Mouse (Mus musculus): ENCODE measurements around the gene Hoga1. TPM values are rescaled to one million over a fixed set of nuclear protein-coding genes. Genes with fewer than 3 reads are reported as not detected.

Hoga1 gene
- polyA plus RNA-seq, 1 experiment from 2014 or later = 1.6 TPM

- Histone ChIP-seq H3K4me1 (replicated peaks) (peaks cover 9% of the 10 kb centered on the region; the same call in 1 of the 2 replicates), H3K9ac (no peak overlapping the region), H3K4me2 (replicated peaks) (no peak overlapping the region), H3K27me3 (replicated peaks) (no peaks in the 10 kb centered on the region; the same call in 1 of the 2 replicates), H3K27ac (no peak overlapping the region), H3K36me3 (0 out of 2 replicates have a peak, but pooled peaks cover 5% of the 10 kb centered on the region), H3K4me3 (replicated peaks) (no peak overlapping the region), H3K9me3 (no peaks in the 10 kb centered on the region)
- whole genome bisulfite sequencing = 85% methylated on average over 14 of the region's 14 CpGs
- no peak for ATAC-seq
Observed at GRCm38 (mm10) chr19:42033611-42034010, 11.8 kb upstream of the Hoga1 start.

- H3K4me2 ChIP-seq (replicated peaks) = no peak overlapping the region
- no peaks in the 10 kb centered on the region for H3K9me3 ChIP-seq
- 73% methylated on average over 9 of the region's 9 CpGs for WGBS
- H3K4me1 ChIP-seq (replicated peaks) = peaks cover 9% of the 10 kb centered on the region; the same call in 1 of the 2 replicates
- H3K27me3 ChIP-seq (replicated peaks) = no peaks in the 10 kb centered on the region; the same call in 1 of the 2 replicates
- H3K36me3 ChIP-seq = 0 out of 2 replicates have a peak, but pooled peaks cover 5% of the 10 kb centered on the region
- no peak overlapping the region for H3K4me3 ChIP-seq (replicated peaks)
- no peak overlapping the region for H3K27ac ChIP-seq
- ATAC-seq = peak; percentile 39; the same call in 1 of the 2 replicates
- no peak overlapping the region; the same call in 1 of the 2 replicates for H3K9ac ChIP-seq
Observed at GRCm38 (mm10) chr19:42034146-42034775, 11.1 kb upstream of the Hoga1 start.

DNA sequence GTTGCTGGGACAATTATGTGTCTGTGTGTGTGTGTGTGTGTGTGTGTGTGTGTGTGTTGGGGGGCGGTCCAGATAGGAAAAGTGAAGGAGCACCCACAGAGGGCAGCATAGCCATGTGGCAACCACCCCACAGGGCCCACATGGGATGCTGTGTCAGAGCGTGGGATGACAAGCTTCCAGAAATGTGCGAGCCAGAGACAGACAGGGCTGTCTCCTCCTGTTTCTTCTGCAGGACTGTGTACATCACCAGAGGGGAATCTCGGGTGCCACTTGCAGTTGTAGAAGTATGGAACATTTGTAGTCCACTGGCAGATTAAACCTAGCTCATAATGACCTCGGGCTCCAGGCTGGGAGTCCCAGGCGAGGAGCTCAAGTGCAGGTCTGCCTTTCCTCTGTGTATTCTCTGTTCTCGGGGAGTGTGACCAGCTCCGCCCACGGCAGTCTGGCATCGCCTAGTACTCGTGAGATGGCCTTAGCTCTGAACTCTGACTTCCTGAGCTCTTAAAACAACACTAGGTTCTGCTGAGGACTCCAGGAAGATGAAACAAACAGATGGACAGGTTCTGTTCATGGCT is 10.4 kb upstream of the Hoga1 start:
- no peaks in the 10 kb centered on the region for H3K9me3 ChIP-seq
- 0 out of 2 replicates have a peak, but pooled peaks cover 5% of the 10 kb centered on the region for H3K36me3 ChIP-seq
- H3K4me3 ChIP-seq (replicated peaks) = no peak overlapping the region
- H3K27me3 ChIP-seq (replicated peaks) = no peaks in the 10 kb centered on the region; the same call in 1 of the 2 replicates
- H3K9ac ChIP-seq = no peak overlapping the region
- WGBS = 48% methylated on average over 11 of the region's 11 CpGs
- no peak overlapping the region for H3K27ac ChIP-seq
- H3K4me1 ChIP-seq (replicated peaks) = peaks cover 9% of the 10 kb centered on the region; the same call in 1 of the 2 replicates
- H3K4me2 ChIP-seq (replicated peaks) = no peak overlapping the region
- peak; percentile 31 for ATAC-seq

GRCm38 (mm10) chr19:42035456-42036248 is 9.8 kb upstream of the Hoga1 start, which contains the start of gene Ankrd2:
Gene Ankrd2 (plus strand): TSS chr19:42036000.
- H3K4me3 ChIP-seq (replicated peaks) = no peak within 1 kb of the TSS
- H3K9me3 ChIP-seq = no peaks in the 10 kb centered on the region
- ATAC-seq = peak; percentile 90
- H3K36me3 ChIP-seq = 0 out of 2 replicates have a peak, but pooled peaks cover 5% of the 10 kb centered on the region
- peaks cover 9% of the 10 kb centered on the region; the same call in 1 of the 2 replicates for H3K4me1 ChIP-seq (replicated peaks)
- H3K9ac ChIP-seq = no peak within 1 kb of the TSS
- H3K4me2 ChIP-seq (replicated peaks) = no peak within 1 kb of the TSS
- H3K27ac ChIP-seq = no peak within 1 kb of the TSS
- no peaks in the 10 kb centered on the region; the same call in 1 of the 2 replicates for H3K27me3 ChIP-seq (replicated peaks)
- 65% methylated on average over 19 of the region's 19 CpGs for WGBS

DNA sequence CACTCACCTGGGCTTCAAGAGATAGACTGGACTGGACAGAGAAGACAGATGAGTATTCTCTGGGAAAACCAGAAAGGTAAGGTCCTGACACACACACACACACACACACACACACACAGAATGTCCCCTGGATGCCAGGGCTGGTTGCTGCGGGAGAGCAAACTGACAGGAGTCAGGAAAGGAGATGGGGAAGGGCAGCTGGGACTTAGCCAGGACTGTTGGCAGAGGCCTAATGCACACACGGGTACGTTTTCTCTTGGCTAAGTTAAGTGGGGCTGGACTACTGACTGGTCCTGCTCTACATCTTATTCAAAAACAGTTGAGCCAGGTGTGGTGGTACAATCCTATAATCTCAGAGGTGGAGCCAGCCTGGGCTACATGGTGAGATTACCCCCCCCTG is 9.1 kb upstream of the Hoga1 start:
- Histone ChIP-seq H3K27me3 (replicated peaks) (no peaks in the 10 kb centered on the region; the same call in 1 of the 2 replicates), H3K9ac (no peak overlapping the region), H3K36me3 (0 out of 2 replicates have a peak, but pooled peaks cover 5% of the 10 kb centered on the region), H3K4me2 (replicated peaks) (no peak overlapping the region), H3K4me3 (replicated peaks) (no peak overlapping the region), H3K27ac (no peak overlapping the region), H3K4me1 (replicated peaks) (peaks cover 9% of the 10 kb centered on the region; the same call in 1 of the 2 replicates), H3K9me3 (no peaks in the 10 kb centered on the region)
- ATAC-seq = no peak
- WGBS = 90% methylated on average over 3 of the region's 3 CpGs

DNA sequence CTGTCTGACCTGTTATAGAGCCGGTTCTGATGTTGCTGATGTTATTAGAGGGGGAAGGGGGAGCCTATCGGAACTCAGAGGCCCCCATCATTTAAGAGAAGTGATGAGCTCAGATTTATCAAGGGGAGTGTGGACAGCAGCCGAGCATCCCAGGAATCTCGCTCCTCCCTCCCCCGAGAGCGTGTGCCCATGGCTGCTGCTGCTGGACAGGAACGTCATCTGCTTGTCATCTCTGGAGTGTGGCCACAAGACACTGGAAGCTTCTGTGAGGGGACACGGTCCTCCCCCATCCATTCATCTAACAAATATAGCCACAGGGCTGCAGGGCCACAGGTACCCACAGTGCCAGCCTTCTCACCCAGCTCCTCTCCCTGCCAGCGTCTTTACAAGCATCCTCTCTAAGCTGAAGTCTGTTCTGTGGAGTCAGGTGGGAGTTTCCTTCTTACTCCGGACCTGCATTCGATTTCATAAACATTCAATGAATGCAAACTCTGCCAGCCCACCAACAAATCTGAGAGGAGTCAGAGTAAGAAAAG is 8.2 kb upstream of the Hoga1 start:
- ATAC-seq = no peak
- no peaks in the 10 kb centered on the region; the same call in 1 of the 2 replicates for H3K27me3 ChIP-seq (replicated peaks)
- WGBS = 55% methylated on average over 11 of the region's 11 CpGs
- H3K9ac ChIP-seq = no peak overlapping the region
- peaks cover 9% of the 10 kb centered on the region; the same call in 1 of the 2 replicates for H3K4me1 ChIP-seq (replicated peaks)
- 0 out of 2 replicates have a peak, but pooled peaks cover 5% of the 10 kb centered on the region for H3K36me3 ChIP-seq
- H3K27ac ChIP-seq = no peak overlapping the region
- H3K9me3 ChIP-seq = no peaks in the 10 kb centered on the region
- no peak overlapping the region for H3K4me3 ChIP-seq (replicated peaks)
- H3K4me2 ChIP-seq (replicated peaks) = no peak overlapping the region

- H3K9me3 ChIP-seq = no peaks in the 10 kb centered on the region
- H3K27ac ChIP-seq = no peak overlapping the region
- 0 out of 2 replicates have a peak, but pooled peaks cover 5% of the 10 kb centered on the region for H3K36me3 ChIP-seq
- H3K4me3 ChIP-seq (replicated peaks) = no peak overlapping the region
- H3K4me2 ChIP-seq (replicated peaks) = no peak overlapping the region
- ATAC-seq = no peak
- peaks cover 9% of the 10 kb centered on the region; the same call in 1 of the 2 replicates for H3K4me1 ChIP-seq (replicated peaks)
- WGBS = 91% methylated on average over 12 of the region's 12 CpGs
- H3K9ac ChIP-seq = no peak overlapping the region
- no peaks in the 10 kb centered on the region; the same call in 1 of the 2 replicates for H3K27me3 ChIP-seq (replicated peaks)
Observed at GRCm38 (mm10) chr19:42038310-42038709, 7.1 kb upstream of the Hoga1 start.

- no peaks in the 10 kb centered on the region for H3K9me3 ChIP-seq
- 94% methylated on average over 6 of the region's 6 CpGs for WGBS
- H3K4me1 ChIP-seq (replicated peaks) = peaks cover 8% of the 10 kb centered on the region
- H3K9ac ChIP-seq = no peak overlapping the region
- H3K4me2 ChIP-seq (replicated peaks) = no peak overlapping the region
- no peak overlapping the region for H3K4me3 ChIP-seq (replicated peaks)
- no peak for ATAC-seq
- no peaks in the 10 kb centered on the region for H3K36me3 ChIP-seq
- no peak overlapping the region for H3K27ac ChIP-seq
- no peaks in the 10 kb centered on the region for H3K27me3 ChIP-seq (replicated peaks)
Observed at GRCm38 (mm10) chr19:42043988-42044387, 1.4 kb upstream of the Hoga1 start.

GRCm38 (mm10) chr19:42050251-42050650 is 4.8 kb downstream of the Hoga1 start:
- H3K27ac ChIP-seq = no peak overlapping the region

DNA sequence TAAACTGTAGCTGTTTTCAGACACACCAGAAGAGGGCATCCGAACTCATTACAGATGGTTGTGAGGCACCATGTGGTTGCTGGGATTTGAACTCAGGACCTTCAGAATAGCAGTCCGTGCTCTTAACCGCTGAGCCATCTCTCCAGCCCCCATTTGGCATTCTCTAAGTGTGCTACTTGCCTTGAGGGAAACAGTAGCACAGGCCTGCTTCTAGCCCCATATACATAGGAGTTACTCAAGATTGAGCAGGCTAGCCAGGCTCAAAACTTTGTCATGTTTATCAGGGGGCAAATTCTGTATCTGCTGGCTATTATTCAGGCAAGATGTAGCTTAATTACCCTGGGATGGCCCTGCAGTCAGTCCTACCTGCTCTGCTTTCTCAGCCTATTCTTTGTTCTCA is 5.9 kb downstream of the Hoga1 start:
- no peak for ATAC-seq
- no peak overlapping the region for H3K4me3 ChIP-seq (replicated peaks)
- H3K9me3 ChIP-seq = no peaks in the 10 kb centered on the region
- H3K36me3 ChIP-seq = no peaks in the 10 kb centered on the region
- no peak overlapping the region for H3K9ac ChIP-seq
- no peak overlapping the region for H3K4me2 ChIP-seq (replicated peaks)
- H3K27ac ChIP-seq = no peak overlapping the region
- H3K4me1 ChIP-seq (replicated peaks) = no peaks in the 10 kb centered on the region
- no peaks in the 10 kb centered on the region for H3K27me3 ChIP-seq (replicated peaks)
- 88% methylated on average over 3 of the region's 3 CpGs for WGBS

More at GRCm38 (mm10) chr19:42050251-42050650, 4.8 kb downstream of the Hoga1 start:
- ATAC-seq = no peak
- WGBS = 93% methylated on average over 1 of the region's 1 CpGs
- Histone ChIP-seq H3K36me3 (no peaks in the 10 kb centered on the region), H3K9me3 (no peaks in the 10 kb centered on the region), H3K4me3 (replicated peaks) (no peak overlapping the region), H3K4me1 (replicated peaks) (peaks cover 8% of the 10 kb centered on the region), H3K9ac (no peak overlapping the region), H3K4me2 (replicated peaks) (no peak overlapping the region), H3K27me3 (replicated peaks) (no peaks in the 10 kb centered on the region)

GRCm38 (mm10) chr19:42051948-42052347 is 6.5 kb downstream of the Hoga1 start, which contains the start of gene 4933411K16Rik:
Gene 4933411K16Rik (plus strand): TSS chr19:42052248.
- Histone ChIP-seq H3K4me2 (replicated peaks) (no peak within 1 kb of the TSS), H3K4me1 (replicated peaks) (no peaks in the 10 kb centered on the region), H3K36me3 (no peaks in the 10 kb centered on the region), H3K9me3 (no peaks in the 10 kb centered on the region), H3K27me3 (replicated peaks) (no peaks in the 10 kb centered on the region), H3K27ac (no peak within 1 kb of the TSS), H3K4me3 (replicated peaks) (no peak within 1 kb of the TSS), H3K9ac (no peak within 1 kb of the TSS)
- WGBS = 73% methylated on average over 4 of the region's 4 CpGs
- no peak for ATAC-seq

Measured in intestine, embryonic 15.5 days (tissue).